Mouse (Mus musculus): ENCODE data around the gene St13. TPM values are rescaled to one million over a fixed set of nuclear protein-coding genes. Genes with fewer than 3 reads are reported as not detected.

St13 gene
- polyA plus RNA-seq, 1 experiment from 2014 or later = 87.1 TPM

GRCm38 (mm10) chr15:81356946-81357345 lies 42.9 kb downstream of the St13 start:
- Histone ChIP-seq H3K9me3 (ENCODE audit: low read length) (no peaks in the 10 kb centered on the region), H3K4me1 (ENCODE audit: insufficient read depth, low read depth, low read length) (peaks cover 9% of the 10 kb centered on the region; the same call in 1 of the 2 replicates), H3K27ac (ENCODE audit: low read length) (no peak overlapping the region), H3K9ac (replicated peaks; ENCODE audit: low read depth) (no peak overlapping the region), H3K27me3 (replicated peaks; ENCODE audit: insufficient read depth, low read length) (no peaks in the 10 kb centered on the region), H3K4me3 (ENCODE audit: low read depth, low read length) (no peak overlapping the region), H3K4me2 (replicated peaks; ENCODE audit: low read depth, low read length) (no peak overlapping the region), H3K36me3 (ENCODE audit: insufficient read depth, low read length) (no peaks in the 10 kb centered on the region)
- WGBS = 39% methylated on average over 5 of the region's 5 CpGs
- ATAC-seq (no peak), DNase-seq (ENCODE audit: low spot score) (no peak)
- TF ChIP-seq CTCF (IDR thresholded peaks at IDR 0.05) (no peak), EP300 (IDR thresholded peaks at IDR 0.05) (no peak)

DNA sequence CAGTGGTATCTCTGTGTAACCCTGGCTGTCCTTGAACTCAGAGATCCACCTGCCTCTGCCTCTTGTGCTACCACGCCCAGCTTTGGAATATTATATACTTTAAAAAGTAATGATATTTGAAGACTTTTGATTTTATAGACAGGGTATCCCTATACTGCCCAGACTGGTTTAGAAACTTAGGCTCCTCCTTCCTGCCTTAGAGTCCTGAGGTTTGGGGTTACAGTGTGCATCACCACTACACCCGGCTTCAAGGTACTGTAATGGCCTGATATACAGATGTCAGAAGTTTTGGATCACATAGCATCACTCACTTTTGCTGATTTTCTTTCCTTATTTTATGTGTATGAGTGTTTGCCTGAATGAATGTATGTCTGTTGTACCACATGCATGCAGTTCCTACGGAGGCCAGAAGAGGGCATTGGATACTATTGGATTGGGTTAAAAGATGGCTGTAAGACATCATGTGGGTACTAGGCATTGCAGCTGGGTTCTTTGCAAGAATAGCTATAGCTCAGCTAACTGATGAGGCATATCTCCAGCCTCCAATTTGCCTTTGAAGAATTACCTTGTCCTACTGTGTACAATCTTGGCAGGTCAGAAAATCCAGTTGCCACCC lies 44.6 kb downstream of the St13 start:
- ATAC-seq = no peak
- 68% methylated on average over 3 of the region's 3 CpGs for WGBS
- TF ChIP-seq CTCF (IDR thresholded peaks at IDR 0.05) (peak; percentile 83), EP300 (IDR thresholded peaks at IDR 0.05) (no peak)

GRCm38 (mm10) chr15:81352638-81353037 lies 47.2 kb downstream of the St13 start:
- Histone ChIP-seq H3K4me3 (ENCODE audit: low read depth, low read length) (no peak overlapping the region), H3K9me3 (ENCODE audit: low read length) (no peaks in the 10 kb centered on the region), H3K4me1 (ENCODE audit: insufficient read depth, low read depth, low read length) (no peaks in the 10 kb centered on the region; the same call in 1 of the 2 replicates), H3K4me2 (replicated peaks; ENCODE audit: low read depth, low read length) (no peak overlapping the region), H3K27me3 (replicated peaks; ENCODE audit: insufficient read depth, low read length) (no peaks in the 10 kb centered on the region), H3K9ac (replicated peaks; ENCODE audit: low read depth) (no peak overlapping the region), H3K27ac (ENCODE audit: low read length) (no peak overlapping the region), H3K36me3 (ENCODE audit: insufficient read depth, low read length) (no peaks in the 10 kb centered on the region)
- peak; percentile 27 for DNase-seq (ENCODE audit: low spot score)
- no peak for TF ChIP-seq EP300 (IDR thresholded peaks at IDR 0.05)
- peak; percentile 63 for TF ChIP-seq CTCF (IDR thresholded peaks at IDR 0.05)
- WGBS = 59% methylated on average over 1 of the region's 1 CpGs
- no peak for ATAC-seq

More for the DNA sequence above, 44.6 kb downstream of the St13 start:
- Histone ChIP-seq H3K27ac (ENCODE audit: low read length) (no peak overlapping the region), H3K4me2 (replicated peaks; ENCODE audit: low read depth, low read length) (no peak overlapping the region), H3K9ac (replicated peaks; ENCODE audit: low read depth) (no peak overlapping the region), H3K36me3 (ENCODE audit: insufficient read depth, low read length) (no peaks in the 10 kb centered on the region), H3K9me3 (ENCODE audit: low read length) (no peaks in the 10 kb centered on the region), H3K27me3 (replicated peaks; ENCODE audit: insufficient read depth, low read length) (no peaks in the 10 kb centered on the region), H3K4me1 (ENCODE audit: insufficient read depth, low read depth, low read length) (peaks cover 5% of the 10 kb centered on the region; the same call in 1 of the 2 replicates), H3K4me3 (ENCODE audit: low read depth, low read length) (no peak overlapping the region)
- DNase-seq (ENCODE audit: low spot score) = peak; percentile 46

GRCm38 (mm10) chr15:81350401-81350800 lies 49.5 kb downstream of the St13 start:
- no peaks in the 10 kb centered on the region for H3K4me1 ChIP-seq (ENCODE audit: insufficient read depth, low read depth, low read length)
- H3K9ac ChIP-seq (replicated peaks; ENCODE audit: low read depth) = no peak overlapping the region
- H3K36me3 ChIP-seq (ENCODE audit: insufficient read depth, low read length) = no peaks in the 10 kb centered on the region
- no peaks in the 10 kb centered on the region for H3K27me3 ChIP-seq (replicated peaks; ENCODE audit: insufficient read depth, low read length)
- H3K27ac ChIP-seq (ENCODE audit: low read length) = no peak overlapping the region
- no peak overlapping the region for H3K4me2 ChIP-seq (replicated peaks; ENCODE audit: low read depth, low read length)
- WGBS = 30% methylated on average over 1 of the region's 1 CpGs
- TF ChIP-seq CTCF (IDR thresholded peaks at IDR 0.05) = no peak
- no peak for TF ChIP-seq EP300 (IDR thresholded peaks at IDR 0.05)
- no peaks in the 10 kb centered on the region for H3K9me3 ChIP-seq (ENCODE audit: low read length)
- no peak overlapping the region for H3K4me3 ChIP-seq (ENCODE audit: low read depth, low read length)
- ATAC-seq (no peak), DNase-seq (ENCODE audit: low spot score) (no peak)

GRCm38 (mm10) chr15:81348366-81348765 lies 51.5 kb downstream of the St13 start:
- ATAC-seq (no peak), DNase-seq (ENCODE audit: low spot score) (no peak)
- TF ChIP-seq EP300 (IDR thresholded peaks at IDR 0.05) (no peak), CTCF (IDR thresholded peaks at IDR 0.05) (no peak)
- H3K27me3 ChIP-seq (replicated peaks; ENCODE audit: insufficient read depth, low read length) = no peaks in the 10 kb centered on the region
- no peak overlapping the region for H3K4me2 ChIP-seq (replicated peaks; ENCODE audit: low read depth, low read length)
- no peak overlapping the region for H3K27ac ChIP-seq (ENCODE audit: low read length)
- no peak overlapping the region for H3K4me3 ChIP-seq (ENCODE audit: low read depth, low read length)
- H3K36me3 ChIP-seq (ENCODE audit: insufficient read depth, low read length) = no peaks in the 10 kb centered on the region
- H3K9me3 ChIP-seq (ENCODE audit: low read length) = no peaks in the 10 kb centered on the region
- 37% methylated on average over 2 of the region's 2 CpGs for WGBS
- no peak overlapping the region for H3K9ac ChIP-seq (replicated peaks; ENCODE audit: low read depth)
- H3K4me1 ChIP-seq (ENCODE audit: insufficient read depth, low read depth, low read length) = no peaks in the 10 kb centered on the region

GRCm38 (mm10) chr15:81347466-81347865 lies 52.4 kb downstream of the St13 start:
- WGBS = 93% methylated on average over 2 of the region's 2 CpGs
- Histone ChIP-seq H3K36me3 (ENCODE audit: insufficient read depth, low read length) (no peaks in the 10 kb centered on the region), H3K9me3 (ENCODE audit: low read length) (no peaks in the 10 kb centered on the region), H3K9ac (replicated peaks; ENCODE audit: low read depth) (no peak overlapping the region), H3K27ac (ENCODE audit: low read length) (no peak overlapping the region), H3K4me1 (ENCODE audit: insufficient read depth, low read depth, low read length) (no peaks in the 10 kb centered on the region), H3K4me2 (replicated peaks; ENCODE audit: low read depth, low read length) (no peak overlapping the region), H3K27me3 (replicated peaks; ENCODE audit: insufficient read depth, low read length) (no peaks in the 10 kb centered on the region), H3K4me3 (ENCODE audit: low read depth, low read length) (no peak overlapping the region)
- TF ChIP-seq EP300 (IDR thresholded peaks at IDR 0.05) (no peak), CTCF (IDR thresholded peaks at IDR 0.05) (no peak)
- DNase-seq (ENCODE audit: low spot score) (no peak), ATAC-seq (no peak)

Data from lung, postnatal 0 days (tissue).